Mouse (Mus musculus): ENCODE data around the gene Tat. TPM values are rescaled to one million over a fixed set of nuclear protein-coding genes. Genes with fewer than 3 reads are reported as not detected.
"Not testable (repeated sequence)": the region's sequence is repeated elsewhere in the genome, so short reads cannot be mapped to it uniquely, and the experiment has no call there.

Gene Tat
- polyA plus RNA-seq, 1 experiment from 2014 or later, result 0.27 TPM

DNA sequence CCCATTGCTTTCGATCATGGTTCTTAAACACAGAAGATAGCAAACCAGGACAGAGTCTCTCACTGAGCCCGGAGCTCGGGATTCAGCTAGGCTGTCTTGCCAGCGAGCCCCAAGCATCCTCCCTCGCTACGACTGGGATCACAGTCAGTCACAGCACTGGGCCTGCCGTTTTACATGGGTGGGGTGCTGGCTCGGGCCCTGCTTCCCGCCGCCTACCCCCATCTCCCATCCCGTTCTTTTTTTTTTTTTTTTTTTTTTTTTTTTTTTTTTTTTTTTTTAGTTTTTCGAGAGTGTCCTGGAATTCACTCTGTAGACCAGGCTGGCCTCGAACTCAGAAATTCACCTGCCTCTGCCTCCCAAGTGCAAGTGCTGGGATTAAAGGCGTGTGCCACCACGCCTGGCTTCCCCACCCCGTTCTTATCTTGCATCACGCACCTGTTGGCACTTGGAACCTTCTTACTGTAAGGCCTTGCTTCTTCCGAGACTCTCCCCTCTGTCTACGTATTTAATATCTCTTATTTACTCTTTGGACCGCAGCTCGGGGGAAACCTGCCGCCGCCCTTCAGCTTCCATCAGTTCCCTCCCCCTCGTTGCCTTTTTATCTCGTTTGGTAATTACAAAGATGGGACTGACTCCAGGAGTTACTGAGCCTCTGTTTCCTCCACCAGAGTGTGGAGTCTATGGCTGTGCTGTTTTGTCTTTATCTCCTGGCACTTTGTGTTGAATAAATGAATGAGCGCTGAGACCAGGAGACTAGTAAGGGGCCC is 18.2 kb downstream of the Tat start:
- Histone ChIP-seq H3K4me3 (replicated peaks) (no peak overlapping the region), H3K9me3 (replicated peaks) (no peaks in the 10 kb centered on the region), H3K9ac (no peak overlapping the region), H3K27me3 (no peaks in the 10 kb centered on the region), H3K36me3 (no peaks in the 10 kb centered on the region), H3K4me1 (no peaks in the 10 kb centered on the region), H3K4me2 (replicated peaks) (no peak overlapping the region), H3K27ac (replicated peaks) (no peak overlapping the region)
- 82% methylated on average over 26 of the region's 26 CpGs for WGBS
- no peak for ATAC-seq (ENCODE audit: insufficient number of reproducible peaks, low FRiP score, low TSS enrichment, low read depth)

DNA sequence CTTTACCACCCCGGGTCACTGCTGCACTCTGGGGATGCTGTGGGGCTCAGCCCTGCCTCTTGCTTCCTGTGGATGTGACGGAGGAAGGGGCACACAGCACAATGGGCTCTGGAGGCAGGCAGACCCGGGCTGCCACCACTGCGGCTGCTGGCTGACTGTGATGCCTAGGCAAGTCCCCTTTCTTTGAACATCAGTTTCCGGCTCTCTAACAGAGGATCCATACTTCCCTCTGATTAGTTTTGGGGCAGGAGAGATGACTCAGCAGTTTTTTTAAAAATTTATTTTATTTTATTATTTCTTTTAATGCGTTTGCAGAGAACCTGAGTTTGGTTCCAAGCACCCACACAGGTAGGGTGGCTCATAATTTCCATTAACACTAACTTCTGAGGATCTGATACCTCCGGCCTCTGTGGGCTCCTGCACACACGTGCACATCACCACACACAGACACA is 18.8 kb downstream of the Tat start:
- Histone ChIP-seq H3K4me3 (replicated peaks) (no peak overlapping the region), H3K27ac (replicated peaks) (no peak overlapping the region), H3K9ac (no peak overlapping the region), H3K9me3 (replicated peaks) (no peaks in the 10 kb centered on the region), H3K36me3 (no peaks in the 10 kb centered on the region), H3K4me1 (no peaks in the 10 kb centered on the region), H3K27me3 (no peaks in the 10 kb centered on the region), H3K4me2 (replicated peaks) (no peak overlapping the region)
- no peak for ATAC-seq (ENCODE audit: insufficient number of reproducible peaks, low FRiP score, low TSS enrichment, low read depth)
- WGBS, result 68% methylated on average over 8 of the region's 8 CpGs

DNA sequence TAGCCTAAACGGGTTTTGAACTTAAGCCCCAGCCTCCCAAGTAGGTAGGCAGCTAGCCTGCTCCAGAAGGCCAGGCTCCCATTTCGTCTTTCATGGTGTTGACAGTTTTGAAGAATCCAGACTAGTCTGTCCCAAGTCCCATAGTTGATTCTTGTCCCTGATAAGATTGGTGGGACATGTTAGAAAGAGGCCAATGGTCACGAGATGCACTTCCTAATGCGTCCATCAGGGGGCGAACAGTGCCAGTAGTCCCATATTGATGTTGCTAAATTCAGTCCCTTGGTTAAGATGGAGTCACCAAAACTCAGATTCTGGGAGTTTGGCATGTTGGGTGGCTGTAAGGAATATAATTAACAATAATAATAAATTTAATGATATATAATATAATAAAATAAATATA is 20.6 kb downstream of the Tat start:
- H3K9me3 ChIP-seq (replicated peaks), result no peaks in the 10 kb centered on the region
- H3K4me2 ChIP-seq (replicated peaks), result no peak overlapping the region
- WGBS, result 35% methylated on average over 5 of the region's 5 CpGs
- H3K4me3 ChIP-seq (replicated peaks), result no peak overlapping the region
- no peak overlapping the region for H3K27ac ChIP-seq (replicated peaks)
- ATAC-seq (ENCODE audit: insufficient number of reproducible peaks, low FRiP score, low TSS enrichment, low read depth), result no peak
- H3K36me3 ChIP-seq, result no peaks in the 10 kb centered on the region
- no peaks in the 10 kb centered on the region for H3K4me1 ChIP-seq
- no peaks in the 10 kb centered on the region for H3K27me3 ChIP-seq
- no peak overlapping the region for H3K9ac ChIP-seq

DNA sequence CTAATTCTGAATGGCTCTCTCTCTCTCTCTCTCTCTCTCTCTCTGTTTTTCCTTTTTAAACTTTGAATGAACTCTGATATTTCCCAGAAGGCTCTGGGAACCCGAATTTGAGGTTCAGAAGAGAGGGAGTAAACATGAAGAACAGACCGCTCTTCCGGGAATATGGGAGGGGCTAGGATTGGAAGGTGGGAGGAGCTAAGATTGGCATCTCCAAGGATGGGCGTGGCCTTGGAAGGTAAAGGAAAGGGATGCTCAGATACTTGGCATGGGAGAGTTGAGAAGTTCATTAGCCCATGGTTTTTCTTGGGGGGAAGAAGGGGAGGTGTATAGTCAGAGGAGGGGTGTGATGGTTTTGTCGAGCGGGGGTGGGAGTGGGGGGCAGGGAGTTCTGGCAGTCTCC is 31.8 kb downstream of the Tat start:
- H3K9me3 ChIP-seq (replicated peaks), result no peaks in the 10 kb centered on the region
- no peaks in the 10 kb centered on the region for H3K4me1 ChIP-seq
- no peak for ATAC-seq (ENCODE audit: insufficient number of reproducible peaks, low FRiP score, low TSS enrichment, low read depth)
- no peak overlapping the region for H3K4me2 ChIP-seq (replicated peaks)
- no peak overlapping the region for H3K9ac ChIP-seq
- no peak overlapping the region for H3K27ac ChIP-seq (replicated peaks)
- no peaks in the 10 kb centered on the region for H3K27me3 ChIP-seq
- no peak overlapping the region for H3K4me3 ChIP-seq (replicated peaks)
- 48% methylated on average over 6 of the region's 6 CpGs for WGBS
- no peaks in the 10 kb centered on the region for H3K36me3 ChIP-seq

DNA sequence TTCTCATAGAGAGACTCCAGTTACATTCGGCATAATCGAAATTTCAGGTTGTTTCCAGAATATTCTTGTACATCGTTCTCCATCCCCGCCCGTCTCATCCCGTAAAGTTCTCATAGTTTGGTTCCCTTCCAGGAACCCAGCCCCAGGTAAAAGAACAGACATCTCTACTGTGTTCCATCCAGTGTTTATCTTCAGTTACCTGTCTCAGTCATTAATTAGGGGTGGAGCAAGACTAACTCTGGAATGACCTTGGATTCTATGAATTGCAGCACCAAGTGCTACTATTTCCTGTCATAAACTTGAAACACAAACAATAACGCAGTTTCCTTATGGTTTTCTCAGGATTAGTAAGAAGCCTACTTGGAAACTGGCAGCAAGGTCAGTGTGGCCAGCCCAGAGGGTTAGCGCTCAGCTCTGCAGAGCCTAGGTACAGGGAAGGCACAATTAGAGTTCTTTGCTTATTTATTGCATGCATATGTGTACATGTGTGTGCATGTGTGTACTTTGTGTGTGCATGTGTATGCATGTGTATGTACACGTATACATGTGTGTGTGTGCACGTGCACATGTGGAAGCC is 32.6 kb downstream of the Tat start:
- H3K27me3 ChIP-seq, result no peaks in the 10 kb centered on the region
- H3K27ac ChIP-seq (replicated peaks), result no peak overlapping the region
- no peak overlapping the region for H3K9ac ChIP-seq
- ATAC-seq (ENCODE audit: insufficient number of reproducible peaks, low FRiP score, low TSS enrichment, low read depth), result no peak
- no peaks in the 10 kb centered on the region for H3K4me1 ChIP-seq
- no peak overlapping the region for H3K4me2 ChIP-seq (replicated peaks)
- H3K36me3 ChIP-seq, result no peaks in the 10 kb centered on the region
- H3K4me3 ChIP-seq (replicated peaks), result no peak overlapping the region
- no peaks in the 10 kb centered on the region for H3K9me3 ChIP-seq (replicated peaks)
- 86% methylated on average over 10 of the region's 10 CpGs for WGBS

DNA sequence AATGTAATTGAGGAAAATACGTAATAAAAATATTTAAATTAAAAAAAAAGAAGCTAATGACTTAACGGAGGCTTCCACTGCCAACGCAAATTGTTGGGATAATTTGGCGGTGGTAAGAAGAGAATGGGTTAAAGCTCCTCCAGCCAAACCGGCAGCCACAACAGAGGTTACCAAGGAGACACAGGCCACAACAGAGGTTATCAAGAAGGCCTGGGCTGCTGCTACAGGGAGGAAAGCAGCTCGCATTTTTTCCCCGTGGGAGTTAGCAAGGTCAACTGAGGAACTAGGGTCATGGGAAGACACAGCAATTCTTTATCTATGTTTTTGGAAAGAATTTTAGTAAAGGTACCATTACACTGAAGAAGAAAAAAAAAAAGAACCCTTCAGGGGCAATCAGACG is 43.5 kb downstream of the Tat start:
- H3K36me3 ChIP-seq; H3K27ac ChIP-seq (replicated peaks); H3K9me3 ChIP-seq (replicated peaks); ATAC-seq (ENCODE audit: insufficient number of reproducible peaks, low FRiP score, low TSS enrichment, low read depth); H3K27me3 ChIP-seq; H3K4me1 ChIP-seq; H3K4me2 ChIP-seq (replicated peaks); H3K9ac ChIP-seq; H3K4me3 ChIP-seq (replicated peaks): not testable (repeated sequence)
- 24% methylated on average over 8 of the region's 8 CpGs for WGBS

DNA sequence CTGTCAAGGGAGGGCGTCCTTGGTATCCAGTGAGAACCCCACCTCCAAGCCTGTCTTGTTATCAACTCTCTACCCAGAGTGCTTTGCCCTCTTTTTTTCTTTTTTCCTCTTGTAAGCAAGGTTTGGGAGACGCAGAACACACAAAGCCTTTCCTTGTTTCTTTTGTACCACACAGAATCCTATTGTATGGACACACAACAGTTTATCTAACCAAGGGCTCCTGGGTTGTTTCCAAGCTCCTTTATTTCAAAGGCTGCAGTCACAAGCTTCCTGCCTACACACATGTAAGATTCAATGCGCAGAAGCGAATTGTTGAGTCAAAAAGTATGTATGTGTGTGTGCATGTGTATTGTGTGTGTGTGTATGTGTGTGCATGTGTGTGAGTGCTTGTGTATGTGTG is 44.1 kb downstream of the Tat start:
- 65% methylated on average over 4 of the region's 4 CpGs for WGBS

DNA sequence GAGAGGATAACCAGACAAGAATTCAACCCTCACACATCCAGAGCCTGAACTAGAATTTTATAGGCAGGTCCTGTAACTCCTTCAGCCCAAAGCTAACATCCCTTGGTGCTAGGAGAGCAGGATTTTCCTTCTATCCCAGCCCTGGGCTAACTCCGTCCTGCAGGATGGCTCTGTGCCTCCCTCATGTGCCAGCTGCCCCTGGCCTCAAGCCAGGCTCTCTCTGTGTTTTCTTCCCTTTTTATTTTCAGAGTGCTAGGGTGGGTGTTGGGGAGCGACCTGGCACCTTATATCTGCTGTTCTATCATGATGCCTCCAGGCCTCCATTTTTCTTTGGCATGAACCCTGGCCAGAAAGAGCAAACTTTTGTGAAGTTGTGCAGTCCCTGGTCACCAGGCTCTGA is 45.9 kb downstream of the Tat start:
- Histone ChIP-seq H3K9me3 (replicated peaks) (no peaks in the 10 kb centered on the region), H3K36me3 (no peaks in the 10 kb centered on the region), H3K4me1 (no peaks in the 10 kb centered on the region), H3K27ac (replicated peaks) (no peak overlapping the region), H3K4me2 (replicated peaks) (no peak overlapping the region), H3K27me3 (no peaks in the 10 kb centered on the region), H3K4me3 (replicated peaks) (no peak overlapping the region), H3K9ac (no peak overlapping the region)
- ATAC-seq (ENCODE audit: insufficient number of reproducible peaks, low FRiP score, low TSS enrichment, low read depth), result no peak
- WGBS, result 63% methylated on average over 2 of the region's 2 CpGs

More for the DNA sequence above, 44.1 kb downstream of the Tat start:
- Histone ChIP-seq H3K4me2 (replicated peaks) (no peak overlapping the region), H3K36me3 (no peaks in the 10 kb centered on the region), H3K27me3 (no peaks in the 10 kb centered on the region), H3K4me1 (no peaks in the 10 kb centered on the region), H3K4me3 (replicated peaks) (no peak overlapping the region), H3K9ac (no peak overlapping the region), H3K27ac (replicated peaks) (no peak overlapping the region), H3K9me3 (replicated peaks) (no peaks in the 10 kb centered on the region)
- no peak for ATAC-seq (ENCODE audit: insufficient number of reproducible peaks, low FRiP score, low TSS enrichment, low read depth)

DNA sequence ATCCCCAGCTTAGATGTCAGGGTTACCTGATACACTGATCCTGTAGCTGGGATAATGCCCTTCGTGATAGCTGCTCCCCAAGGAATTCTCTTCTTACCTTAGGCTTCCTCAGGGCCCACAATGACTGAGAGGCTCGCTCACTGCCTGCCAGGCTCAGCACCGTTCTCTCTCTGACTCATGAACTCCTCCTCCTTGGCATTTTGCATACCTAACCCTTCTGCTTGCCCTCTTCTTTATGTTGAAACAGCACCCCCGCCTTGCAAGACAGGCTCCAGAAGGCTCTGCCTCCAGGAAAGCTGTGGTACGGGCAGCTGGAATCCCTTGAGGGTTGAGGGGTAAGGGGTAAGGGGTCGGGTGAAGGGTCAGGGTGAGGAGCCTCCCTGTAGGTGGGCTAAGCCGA is 49.0 kb downstream of the Tat start:
- Histone ChIP-seq H3K9ac (no peak overlapping the region), H3K27ac (replicated peaks) (no peak overlapping the region), H3K27me3 (no peaks in the 10 kb centered on the region), H3K4me1 (no peaks in the 10 kb centered on the region), H3K36me3 (no peaks in the 10 kb centered on the region), H3K9me3 (replicated peaks) (no peaks in the 10 kb centered on the region), H3K4me3 (replicated peaks) (no peak overlapping the region), H3K4me2 (replicated peaks) (no peak overlapping the region)
- 19% methylated on average over 7 of the region's 7 CpGs for WGBS
- no peak for ATAC-seq (ENCODE audit: insufficient number of reproducible peaks, low FRiP score, low TSS enrichment, low read depth)

DNA sequence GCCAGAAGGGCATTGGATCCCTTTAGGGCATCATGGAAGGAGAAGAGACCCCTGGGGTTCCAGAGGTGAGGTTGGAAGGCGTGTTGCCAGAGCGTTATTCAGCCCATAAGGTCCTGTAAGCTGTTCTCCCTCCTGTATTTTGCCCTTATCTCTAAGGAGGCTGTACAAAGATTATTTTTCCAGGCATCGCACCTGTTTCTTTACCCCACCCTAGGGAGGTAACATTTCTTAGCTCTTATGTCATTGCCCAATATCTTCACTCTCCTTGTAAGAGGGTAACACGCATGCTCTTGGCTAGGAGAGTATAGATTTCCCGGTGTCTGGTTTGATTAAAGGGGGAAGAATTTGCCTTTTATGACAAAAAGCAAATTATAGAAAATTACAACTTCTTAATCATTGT is 49.4 kb downstream of the Tat start, which contains the start of gene Chst4:
TSS of gene Chst4 (minus strand) at position 82 of the 400 bp plus-strand sequence.
- ATAC-seq (ENCODE audit: insufficient number of reproducible peaks, low FRiP score, low TSS enrichment, low read depth), result no peak
- WGBS, result 62% methylated on average over 5 of the region's 5 CpGs
- Histone ChIP-seq H3K4me1 (no peaks in the 10 kb centered on the region), H3K4me3 (replicated peaks) (no peak within 1 kb of the TSS), H3K4me2 (replicated peaks) (no peak within 1 kb of the TSS), H3K36me3 (no peaks in the 10 kb centered on the region), H3K9me3 (replicated peaks) (no peaks in the 10 kb centered on the region), H3K27me3 (no peaks in the 10 kb centered on the region), H3K9ac (no peak within 1 kb of the TSS), H3K27ac (replicated peaks) (no peak within 1 kb of the TSS)

DNA sequence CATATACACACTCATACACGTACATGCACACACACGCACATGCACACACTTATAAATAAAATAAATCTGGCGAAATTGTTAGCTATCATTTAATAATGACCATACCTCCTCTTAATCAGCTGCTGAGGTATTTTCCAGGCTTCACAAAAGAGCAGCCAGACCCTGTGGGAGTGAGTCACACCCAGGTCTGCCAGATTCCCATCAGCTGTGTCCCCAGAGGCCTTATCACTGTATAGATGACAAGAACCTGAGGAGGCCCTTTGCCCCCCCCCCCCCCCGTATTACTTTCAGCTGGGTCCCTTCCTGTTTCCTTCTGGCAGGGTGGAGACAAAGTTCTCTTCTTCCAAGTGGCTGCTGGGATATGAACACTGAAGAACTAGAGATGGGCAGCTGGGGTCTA is 50.3 kb downstream of the Tat start:
- 69% methylated on average over 4 of the region's 4 CpGs for WGBS
- H3K4me2 ChIP-seq (replicated peaks), result no peak overlapping the region
- no peaks in the 10 kb centered on the region for H3K4me1 ChIP-seq
- no peak overlapping the region for H3K4me3 ChIP-seq (replicated peaks)
- H3K27ac ChIP-seq (replicated peaks), result no peak overlapping the region
- no peaks in the 10 kb centered on the region for H3K9me3 ChIP-seq (replicated peaks)
- no peaks in the 10 kb centered on the region for H3K36me3 ChIP-seq
- no peaks in the 10 kb centered on the region for H3K27me3 ChIP-seq
- ATAC-seq (ENCODE audit: insufficient number of reproducible peaks, low FRiP score, low TSS enrichment, low read depth), result no peak
- no peak overlapping the region for H3K9ac ChIP-seq

Data from embryonic facial prominence, embryonic 15.5 days (tissue).